Mouse (Mus musculus) megakaryocyte, embryonic 14.5 days (primary cell): ENCODE measurements at regions not wholly inside any gene's neighbourhood (a gene's known extent, or its start where the extent isn't known, plus 50 kb on each side); places are given as distances from the start of the nearest gene placed in this dataset.

ENCODE experiments used
- H3K27me3 ChIP-seq: replicated peaks from 2 replicates; pipeline ENCODE3; 2012; ENCODE audit warnings: inconsistent platforms
- H3K36me3 ChIP-seq: replicated peaks from 2 replicates; pipeline ENCODE3; 2012; ENCODE audit warnings: low read length, inconsistent platforms, mixed read lengths
- H3K4me1 ChIP-seq: 2 replicates; pipeline ENCODE4 v1.6.1; 2012; ENCODE audit warnings: inconsistent platforms
- H3K4me3 ChIP-seq: replicated peaks from 2 replicates; pipeline ENCODE3; 2012; ENCODE audit warnings: moderate library complexity, mild to moderate bottlenecking, inconsistent platforms
- H3K9me3 ChIP-seq: 2 replicates; pipeline ENCODE4 v1.6.1; 2012; ENCODE audit warnings: inconsistent platforms
- FLI1 ChIP-seq: IDR thresholded peaks from 2 replicates; pipeline ENCODE4 v1.6.1; 2012; ENCODE audit warnings: low read length, inconsistent platforms, mixed read lengths
- GATA1 ChIP-seq: IDR thresholded peaks from 3 replicates; pipeline ENCODE4 v1.6.1; 2012; ENCODE audit warnings: mixed read lengths, low read length, inconsistent platforms, borderline replicate concordance

DNA sequence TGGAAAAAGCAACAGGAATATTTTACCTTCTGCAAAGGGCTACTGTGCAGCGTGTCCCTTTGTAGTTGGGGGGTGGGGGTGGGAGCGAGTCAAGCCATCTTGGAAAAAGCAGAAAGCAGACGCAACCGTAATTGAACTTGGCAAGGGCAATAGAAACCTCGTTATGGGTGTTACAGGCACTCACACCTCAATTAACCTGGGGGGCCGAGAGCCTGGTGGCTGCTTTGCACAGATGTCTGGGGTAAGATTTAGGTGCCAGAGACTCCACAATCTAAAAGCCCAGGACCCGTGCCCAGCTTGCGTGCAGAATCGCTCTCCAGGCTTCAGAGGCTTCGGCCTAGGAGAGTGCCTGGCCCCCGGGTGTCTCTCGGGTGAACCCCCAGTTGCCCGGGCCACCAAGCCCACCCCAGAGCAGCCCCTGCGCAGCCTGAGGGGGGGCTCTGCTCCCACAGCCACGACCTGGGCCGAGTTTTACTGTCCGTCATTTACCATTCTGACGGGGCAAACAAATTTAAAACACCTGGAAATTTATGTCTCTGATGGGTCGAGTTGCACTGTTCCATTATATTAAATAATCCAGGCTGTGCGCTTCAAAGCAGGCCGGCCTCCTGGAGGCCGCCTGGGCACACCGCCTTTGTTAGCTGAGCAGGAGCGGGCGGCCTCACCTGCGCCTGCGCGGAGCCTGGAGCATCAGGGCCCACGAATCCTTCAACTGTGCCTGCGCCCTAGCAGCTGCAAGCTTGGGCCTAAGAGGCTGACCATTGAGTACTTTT lies 212.4 kb downstream of the Srbd1 start:
- no peaks in the 10 kb centered on the region for H3K4me1 ChIP-seq
- no peaks in the 10 kb centered on the region for H3K36me3 ChIP-seq
- no peak for TF ChIP-seq FLI1
- TF ChIP-seq GATA1, result no peak
- no peak overlapping the region for H3K4me3 ChIP-seq
- H3K9me3 ChIP-seq, result peaks cover 19% of the 10 kb centered on the region
- peaks cover 6% of the 10 kb centered on the region for H3K27me3 ChIP-seq

DNA sequence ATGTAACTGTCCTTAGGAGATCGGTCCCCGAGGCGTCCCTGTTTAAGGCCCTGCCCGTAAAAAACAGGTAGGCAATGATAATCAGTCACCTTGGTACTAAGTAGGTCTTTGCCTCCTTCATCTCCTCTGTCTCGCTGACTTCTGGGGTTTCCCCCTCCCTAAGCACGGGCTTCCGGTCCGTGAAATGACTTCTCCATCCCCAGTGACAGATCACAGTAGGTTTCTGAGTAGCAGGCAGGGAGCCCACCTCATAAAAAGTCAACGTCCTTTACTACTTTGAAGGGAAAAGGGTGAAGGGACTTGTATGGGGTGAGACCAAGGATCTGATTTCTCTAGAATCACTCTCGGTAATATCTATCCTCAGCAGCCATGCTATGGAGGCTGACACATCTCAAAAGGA lies 213.0 kb downstream of the Srbd1 start:
- no peak overlapping the region for H3K4me3 ChIP-seq
- H3K27me3 ChIP-seq, result peaks cover 6% of the 10 kb centered on the region
- no peaks in the 10 kb centered on the region for H3K36me3 ChIP-seq
- H3K4me1 ChIP-seq, result no peaks in the 10 kb centered on the region
- H3K9me3 ChIP-seq, result peaks cover 13% of the 10 kb centered on the region
- TF ChIP-seq FLI1 (no peak), GATA1 (no peak)

DNA sequence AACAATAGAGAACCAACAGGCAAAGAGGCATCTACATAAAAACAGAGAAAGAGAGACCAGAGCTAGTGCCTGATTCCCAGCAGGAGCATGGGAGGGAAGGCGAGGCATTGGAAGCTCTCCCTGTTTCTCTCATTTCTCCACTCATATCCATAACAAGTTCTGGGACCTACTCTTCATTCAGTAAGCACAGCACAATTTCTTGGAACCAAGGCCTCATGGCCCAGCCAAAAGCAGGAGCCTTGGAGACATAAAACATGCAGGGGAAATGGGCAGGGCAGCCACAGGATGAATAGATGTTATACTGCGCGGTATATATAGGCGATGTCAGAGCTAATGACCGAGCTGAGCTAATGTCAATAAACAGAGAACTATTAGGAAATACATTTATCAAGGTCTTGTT lies 214.2 kb downstream of the Srbd1 start:
- H3K36me3 ChIP-seq, result no peaks in the 10 kb centered on the region
- TF ChIP-seq FLI1 (no peak), GATA1 (no peak)

DNA sequence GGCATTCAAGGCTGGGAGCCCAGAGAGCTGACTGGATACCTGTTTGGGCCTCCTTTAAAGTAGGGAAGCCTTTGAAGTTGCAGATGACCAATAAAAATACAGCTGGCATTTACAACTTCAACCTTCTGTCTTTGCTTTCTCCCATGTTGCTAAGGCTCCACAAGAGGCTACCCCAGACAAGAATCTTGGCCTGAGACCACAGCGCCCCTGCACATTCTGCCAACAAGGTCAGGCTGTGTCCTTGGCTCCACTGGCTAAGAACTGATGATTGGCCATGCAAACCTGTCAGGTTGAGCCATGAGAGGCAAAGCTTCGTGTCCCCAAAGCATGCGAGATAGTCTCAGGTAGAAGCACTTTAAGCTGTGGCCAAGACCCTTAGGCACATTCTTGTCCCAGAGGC lies 214.6 kb downstream of the Srbd1 start:
- H3K9me3 ChIP-seq, result peaks cover 2% of the 10 kb centered on the region; the same call in 1 of the 2 replicates
- no peak overlapping the region for H3K4me3 ChIP-seq
- H3K4me1 ChIP-seq, result no peaks in the 10 kb centered on the region
- no peak for TF ChIP-seq GATA1
- no peak for TF ChIP-seq FLI1
- no peaks in the 10 kb centered on the region for H3K36me3 ChIP-seq
- peaks cover 5% of the 10 kb centered on the region for H3K27me3 ChIP-seq

More for the DNA sequence above, 214.2 kb downstream of the Srbd1 start:
- peaks cover 7% of the 10 kb centered on the region for H3K9me3 ChIP-seq
- peaks cover 7% of the 10 kb centered on the region for H3K27me3 ChIP-seq
- H3K4me1 ChIP-seq, result no peaks in the 10 kb centered on the region
- no peak overlapping the region for H3K4me3 ChIP-seq

DNA sequence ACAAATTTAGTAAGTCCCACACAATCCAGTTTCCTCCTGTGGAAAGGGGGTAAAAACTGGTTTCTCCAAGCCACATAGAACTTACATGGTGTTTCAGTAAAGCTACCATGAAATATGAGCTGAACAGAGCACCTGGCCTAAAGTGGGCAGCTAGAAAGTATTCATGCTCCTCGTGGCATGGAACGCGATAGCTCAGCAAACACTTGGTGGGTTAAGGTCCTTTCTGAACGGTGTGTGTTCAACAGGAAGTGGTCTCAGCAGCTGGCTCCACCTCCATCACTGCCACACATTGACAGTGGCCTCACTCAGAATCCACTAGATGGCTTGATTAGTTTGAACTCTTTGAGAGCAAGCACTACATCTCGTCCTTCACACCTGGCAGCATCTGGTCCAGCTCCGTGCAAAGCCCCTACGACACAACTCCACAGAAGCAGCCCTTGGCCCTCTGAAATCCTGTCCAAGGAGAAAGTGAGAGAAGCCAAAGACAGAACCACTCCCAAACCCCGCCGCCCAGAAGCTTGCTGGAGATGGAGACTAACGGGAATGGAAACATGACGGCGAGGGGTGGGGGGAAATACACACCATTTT lies 215.2 kb downstream of the Srbd1 start:
- Histone ChIP-seq H3K9me3 (no peaks in the 10 kb centered on the region), H3K36me3 (no peaks in the 10 kb centered on the region), H3K4me1 (no peaks in the 10 kb centered on the region), H3K27me3 (peaks cover 6% of the 10 kb centered on the region), H3K4me3 (no peak overlapping the region)
- TF ChIP-seq GATA1, result no peak
- TF ChIP-seq FLI1, result no peak

DNA sequence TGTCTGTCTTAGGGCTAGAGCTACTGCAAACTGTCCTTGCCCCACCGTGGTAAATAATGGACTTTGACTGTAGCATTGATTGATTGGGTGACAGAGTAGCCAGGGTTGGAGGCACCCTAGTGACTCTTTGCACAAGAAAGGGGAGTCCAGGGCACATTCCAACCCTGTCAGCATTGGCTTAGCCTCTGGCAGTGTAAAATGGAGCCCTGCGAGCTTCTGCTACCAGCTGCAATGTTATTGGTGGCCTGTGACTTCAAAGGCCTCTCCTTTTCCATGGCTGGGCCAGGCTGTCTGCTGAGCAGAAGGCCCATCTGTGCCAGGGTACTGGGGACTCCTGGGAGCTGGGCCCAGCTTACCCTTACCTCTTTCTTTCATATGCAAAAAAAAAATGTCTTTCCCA lies 216.4 kb downstream of the Srbd1 start:
- TF ChIP-seq FLI1 (no peak), GATA1 (no peak)
- no peaks in the 10 kb centered on the region for H3K36me3 ChIP-seq
- H3K4me3 ChIP-seq, result no peak overlapping the region
- no peaks in the 10 kb centered on the region for H3K4me1 ChIP-seq
- no peaks in the 10 kb centered on the region for H3K9me3 ChIP-seq
- H3K27me3 ChIP-seq, result peaks cover 6% of the 10 kb centered on the region

DNA sequence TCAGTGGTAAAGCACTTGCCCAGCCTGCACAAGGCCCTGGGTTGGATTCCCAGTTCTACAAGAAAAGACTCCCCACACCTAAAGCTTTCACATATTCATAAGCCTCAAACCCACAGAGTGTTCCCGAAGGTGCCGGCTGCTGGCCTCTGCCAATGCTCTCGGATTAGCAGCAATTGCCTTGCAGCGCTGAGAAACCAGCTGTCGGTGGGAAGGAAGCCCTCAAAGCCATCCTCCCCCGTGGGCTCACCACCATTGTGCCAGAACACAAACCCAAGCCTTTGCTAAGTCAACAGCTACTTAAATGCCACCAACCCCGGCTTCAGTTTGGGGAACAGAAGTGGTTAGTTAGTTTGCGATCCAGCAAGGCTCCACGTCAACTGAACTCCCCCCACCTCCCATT lies 217.7 kb downstream of the Srbd1 start:
- H3K36me3 ChIP-seq, result no peaks in the 10 kb centered on the region
- H3K27me3 ChIP-seq, result peaks cover 6% of the 10 kb centered on the region
- H3K9me3 ChIP-seq, result no peaks in the 10 kb centered on the region
- TF ChIP-seq FLI1 (no peak), GATA1 (no peak)
- no peak overlapping the region for H3K4me3 ChIP-seq
- H3K4me1 ChIP-seq, result no peaks in the 10 kb centered on the region

DNA sequence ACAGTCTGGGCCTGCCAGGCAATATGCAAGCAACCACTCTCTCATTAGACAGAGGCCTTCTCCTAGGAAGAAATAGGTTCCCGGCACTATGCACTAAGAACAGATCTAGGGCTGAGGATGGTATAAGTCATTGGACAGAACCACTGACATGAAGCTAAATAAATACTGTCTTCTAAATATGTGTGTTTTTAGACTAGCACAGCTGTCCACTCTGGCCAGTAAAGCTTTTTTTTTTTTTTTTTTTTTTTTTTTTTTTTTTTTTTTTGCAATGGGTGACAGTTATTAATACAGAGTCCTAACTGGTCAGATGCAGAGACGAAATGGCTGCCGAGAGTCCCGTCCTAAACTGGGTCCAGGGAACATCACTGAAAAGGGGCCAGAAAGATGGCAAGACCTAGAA lies 218.9 kb downstream of the Srbd1 start:
- no peak overlapping the region for H3K4me3 ChIP-seq
- no peaks in the 10 kb centered on the region for H3K9me3 ChIP-seq
- H3K36me3 ChIP-seq, result no peaks in the 10 kb centered on the region
- H3K4me1 ChIP-seq, result no peaks in the 10 kb centered on the region
- peaks cover 8% of the 10 kb centered on the region for H3K27me3 ChIP-seq
- no peak for TF ChIP-seq FLI1
- no peak for TF ChIP-seq GATA1

DNA sequence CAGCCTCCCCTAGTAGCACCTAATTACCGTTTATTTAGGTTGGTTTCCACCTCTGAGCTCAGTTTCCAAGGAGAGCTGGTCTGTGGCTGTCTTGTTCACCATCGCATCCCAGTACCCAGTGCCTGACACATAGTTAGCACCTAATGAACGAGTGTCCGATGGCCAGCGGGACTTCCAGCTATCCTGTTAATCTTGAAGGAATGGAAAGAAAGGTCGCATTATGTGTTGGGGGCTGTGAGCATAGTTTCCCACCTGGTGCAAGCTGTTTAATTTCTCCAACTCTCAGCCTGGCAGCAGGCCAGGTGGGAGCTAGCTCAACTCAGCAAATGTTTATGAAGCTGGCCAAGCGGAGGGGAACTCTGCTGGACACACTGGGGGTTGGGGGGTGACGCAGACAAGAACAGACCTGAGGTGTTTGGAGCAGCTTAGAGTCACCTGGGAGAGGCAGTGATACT lies 223.7 kb downstream of the Srbd1 start:
- peaks cover 21% of the 10 kb centered on the region for H3K27me3 ChIP-seq
- H3K36me3 ChIP-seq, result no peaks in the 10 kb centered on the region
- no peak overlapping the region for H3K4me3 ChIP-seq
- H3K4me1 ChIP-seq, result no peaks in the 10 kb centered on the region
- no peak for TF ChIP-seq FLI1
- TF ChIP-seq GATA1, result no peak
- H3K9me3 ChIP-seq, result no peaks in the 10 kb centered on the region

DNA sequence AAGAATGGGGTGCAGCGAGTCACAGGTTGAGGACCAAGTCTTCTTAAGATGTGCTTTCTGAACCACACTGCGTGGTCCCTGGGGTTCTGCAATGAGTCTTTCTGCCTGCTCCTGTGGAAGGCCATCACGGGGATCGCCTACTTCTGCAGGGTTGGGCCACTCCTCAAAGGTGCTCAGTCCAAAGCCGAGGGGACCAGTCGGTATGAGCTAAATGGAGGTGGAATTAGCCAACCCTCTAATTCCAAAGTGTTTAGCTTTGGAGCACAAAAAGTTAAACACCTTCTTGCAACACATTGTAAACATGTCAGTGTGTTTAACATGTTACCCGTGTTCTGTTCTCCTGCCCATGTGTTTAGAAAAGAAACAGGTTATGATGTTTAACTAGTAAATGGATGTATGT lies 225.1 kb downstream of the Srbd1 start:
- H3K36me3 ChIP-seq, result no peaks in the 10 kb centered on the region
- H3K4me1 ChIP-seq, result no peaks in the 10 kb centered on the region
- no peaks in the 10 kb centered on the region for H3K9me3 ChIP-seq
- peaks cover 23% of the 10 kb centered on the region for H3K27me3 ChIP-seq
- no peak overlapping the region for H3K4me3 ChIP-seq
- no peak for TF ChIP-seq GATA1
- no peak for TF ChIP-seq FLI1
